Mouse (Mus musculus): Measurements from ENCODE around the gene Gga1.
"Not testable (repeated sequence)": the region's sequence is repeated elsewhere in the genome, so short reads cannot be mapped to it uniquely, and the experiment has no call there.

DNA sequence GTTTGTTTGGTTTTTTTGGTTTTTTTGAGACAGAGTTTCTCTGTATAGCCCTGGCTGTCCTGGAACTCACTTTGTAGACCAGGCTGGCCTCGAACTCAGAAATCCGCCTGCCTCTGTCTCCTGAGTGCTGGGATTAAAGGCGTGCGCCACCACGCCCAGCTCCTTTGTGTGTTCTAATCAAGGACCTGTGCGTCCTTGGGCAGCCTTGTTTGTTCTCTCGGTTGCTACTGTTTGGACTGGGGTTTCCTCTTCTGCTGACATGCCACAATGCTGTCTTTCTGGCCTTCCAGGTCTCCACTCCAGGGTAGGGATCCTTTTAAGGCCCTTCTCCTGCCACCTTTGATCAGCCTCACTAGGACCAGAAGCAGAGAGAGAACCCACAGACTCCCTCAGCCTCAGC lies 30.2 kb upstream of the Gga1 start:
- not testable (repeated sequence) for TF ChIP-seq CTCF, EP300 (IDR thresholded peaks at IDR 0.05; ENCODE audit: low read depth)
